Mouse (Mus musculus) brain, embryonic 18.5 days (tissue): Measurements from ENCODE around the gene Kremen1.

Experiments
- DNase-seq: peaks from one replicate; pipeline ENCODE4 v3.0.0-alpha.2; 2012; ENCODE audit warnings: low read depth, low spot score

Kremen1 gene

DNA sequence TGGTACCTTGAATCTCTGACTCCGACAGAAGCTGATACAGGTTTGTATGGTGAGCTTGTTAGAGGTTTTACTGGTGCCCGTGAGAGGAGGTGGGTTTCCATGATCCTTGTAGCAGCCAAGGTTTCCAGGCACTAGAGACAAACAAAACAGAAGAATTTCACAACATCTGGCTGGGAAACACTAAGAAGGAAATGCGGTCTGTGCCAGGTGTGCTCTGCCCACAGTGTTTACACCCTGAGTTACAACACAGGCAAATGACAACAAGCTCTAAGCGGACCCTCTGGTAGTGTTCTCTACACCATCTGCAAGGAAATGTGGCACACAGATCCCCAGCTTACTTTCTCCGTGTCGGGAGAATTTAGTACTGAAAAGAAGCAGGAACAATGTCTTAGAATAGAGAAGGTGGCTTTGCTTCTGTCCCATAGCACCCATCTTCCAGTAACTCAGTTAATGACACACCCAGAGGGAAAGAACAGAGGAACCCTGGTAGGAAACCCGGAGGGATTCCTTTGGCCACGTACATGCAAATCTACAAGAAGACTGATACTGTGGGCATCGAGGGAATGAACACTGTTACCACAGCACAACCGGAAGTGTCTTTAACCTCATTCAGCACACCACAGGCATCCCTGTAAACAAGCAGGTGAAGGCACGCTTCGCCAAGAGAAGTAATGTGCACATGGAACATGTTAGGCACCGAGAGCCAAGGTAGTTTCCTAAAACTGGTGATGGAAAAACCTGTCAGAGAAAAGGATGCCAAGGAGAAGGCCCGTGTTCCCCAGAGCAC lies 45.8 kb downstream of the Kremen1 start:
- DNase-seq, result no peak

DNA sequence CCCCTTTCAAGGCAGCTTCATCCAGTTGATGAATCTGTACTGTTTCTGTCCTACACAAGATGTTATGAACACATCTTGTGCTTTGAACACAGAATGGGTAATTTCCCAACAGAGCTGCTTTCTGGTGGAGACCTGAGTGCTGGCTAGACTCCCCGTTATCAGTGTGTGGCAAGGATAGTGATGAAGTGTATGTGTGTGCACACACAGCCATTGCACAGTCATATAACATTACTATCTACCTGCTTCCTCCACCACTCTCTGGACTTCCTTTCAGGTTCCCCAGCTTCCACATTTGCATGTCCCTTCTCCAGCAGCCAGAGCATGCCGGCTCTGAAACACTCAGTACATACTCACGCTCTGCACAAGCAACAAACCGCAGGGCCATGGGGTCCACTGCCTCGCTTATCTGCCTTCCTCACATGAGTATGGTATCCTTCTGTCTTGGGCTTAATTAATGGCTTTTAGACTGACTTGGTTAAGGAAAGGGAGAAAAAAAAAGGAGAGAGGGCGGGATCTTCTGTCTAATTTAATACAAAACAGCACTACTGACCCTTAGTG lies 46.8 kb downstream of the Kremen1 start:
- DNase-seq, result no peak

DNA sequence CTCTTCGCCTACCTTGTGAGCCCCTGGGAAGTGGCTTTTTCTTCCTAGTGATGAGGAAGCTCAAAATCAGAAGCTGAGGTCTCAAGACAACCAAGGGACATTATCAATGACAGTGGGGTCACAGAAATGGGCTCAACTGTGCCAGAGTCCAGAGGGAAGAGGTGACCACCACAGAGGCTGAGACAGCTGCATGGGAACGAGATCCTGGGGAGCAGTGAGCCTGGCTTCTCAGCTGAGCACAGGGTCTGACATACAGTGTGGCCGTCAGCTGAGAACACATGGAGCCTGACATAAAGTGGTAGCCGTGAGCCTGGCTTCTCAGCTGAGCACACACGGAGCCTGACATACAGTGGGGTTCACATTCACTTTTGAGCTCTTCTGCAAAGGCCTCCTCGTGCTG lies 58.3 kb downstream of the Kremen1 start:
- DNase-seq, result no peak

DNA sequence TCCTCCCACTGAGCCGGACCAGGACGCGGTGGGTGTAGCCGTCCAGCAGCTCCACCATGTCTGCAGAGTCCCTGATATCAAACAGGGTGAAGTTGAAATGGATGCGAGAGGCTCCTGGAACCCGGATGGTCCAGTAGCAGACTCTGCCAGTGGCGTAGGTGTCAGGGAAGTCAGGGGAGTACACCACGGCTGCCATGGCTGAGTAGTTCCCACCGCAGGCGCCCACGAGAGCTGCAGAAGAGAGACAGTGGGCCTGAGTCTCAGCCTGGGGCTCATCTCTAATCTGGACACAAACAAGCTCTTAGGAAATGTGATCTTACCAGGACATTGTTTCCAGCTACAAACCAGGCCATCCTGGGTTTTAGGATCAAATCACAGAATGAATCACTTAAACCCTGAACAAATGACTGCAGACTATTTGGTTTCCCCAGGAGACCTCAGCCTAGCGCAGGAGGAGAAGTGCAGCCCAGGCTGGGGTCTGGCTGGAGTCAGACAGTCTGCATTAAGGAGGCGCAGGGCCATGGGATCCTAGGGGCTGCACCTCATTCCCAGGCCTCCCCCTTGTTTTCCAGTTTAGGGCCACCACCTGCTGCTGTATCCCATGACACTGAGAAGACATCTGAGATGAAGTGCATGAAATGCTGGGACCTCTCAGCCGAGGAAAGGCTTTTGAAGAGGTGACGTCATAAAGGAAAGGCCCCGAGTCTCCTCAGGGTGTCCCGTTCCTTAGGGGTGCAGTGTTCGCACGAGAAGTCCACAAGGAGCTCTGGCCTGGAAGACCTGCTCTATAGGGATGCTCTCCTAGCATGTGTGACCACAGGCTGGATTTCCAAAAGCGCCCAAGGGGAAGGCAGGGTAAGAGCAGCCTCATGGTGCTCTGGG lies 59.3 kb downstream of the Kremen1 start:
- no peak for DNase-seq

DNA sequence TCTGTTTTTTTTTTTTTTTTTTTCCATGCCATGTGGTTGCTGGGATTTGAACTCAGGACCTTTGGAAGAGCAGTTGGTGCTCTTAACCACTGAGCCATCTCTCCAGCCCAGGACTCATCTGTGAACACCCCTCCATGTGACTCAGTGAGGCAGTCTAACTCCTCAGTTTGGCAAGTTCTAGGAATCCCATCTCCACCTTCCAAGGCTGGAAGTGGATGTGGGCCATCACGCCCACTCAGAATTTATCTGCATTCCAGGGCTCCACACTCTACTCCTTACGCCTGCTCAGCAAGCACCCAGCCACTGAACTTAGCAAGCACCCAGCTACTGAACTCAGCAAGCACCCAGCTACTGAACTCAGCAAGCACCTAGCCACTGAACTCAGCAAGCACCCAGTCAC lies 61.5 kb downstream of the Kremen1 start:
- DNase-seq, result no peak

DNA sequence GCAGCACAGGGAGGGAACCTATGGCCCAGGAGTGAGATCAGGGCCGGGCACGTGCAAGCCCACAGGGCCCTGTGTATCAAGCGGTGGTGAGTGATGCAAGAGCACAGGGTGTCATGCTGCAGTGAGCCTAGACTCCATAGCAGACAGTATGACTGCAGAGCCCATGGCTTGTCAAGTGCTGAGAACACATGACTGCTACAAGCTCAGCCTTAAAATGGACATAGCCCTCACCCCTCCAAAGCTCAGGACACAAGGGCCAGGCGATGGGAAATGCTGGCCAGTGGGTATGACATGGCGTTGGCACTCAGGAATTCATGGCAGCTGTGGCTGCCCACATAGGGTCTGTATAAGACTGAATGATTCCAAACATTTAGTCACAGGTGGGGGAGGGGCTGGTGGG lies 64.3 kb downstream of the Kremen1 start:
- no peak for DNase-seq

DNA sequence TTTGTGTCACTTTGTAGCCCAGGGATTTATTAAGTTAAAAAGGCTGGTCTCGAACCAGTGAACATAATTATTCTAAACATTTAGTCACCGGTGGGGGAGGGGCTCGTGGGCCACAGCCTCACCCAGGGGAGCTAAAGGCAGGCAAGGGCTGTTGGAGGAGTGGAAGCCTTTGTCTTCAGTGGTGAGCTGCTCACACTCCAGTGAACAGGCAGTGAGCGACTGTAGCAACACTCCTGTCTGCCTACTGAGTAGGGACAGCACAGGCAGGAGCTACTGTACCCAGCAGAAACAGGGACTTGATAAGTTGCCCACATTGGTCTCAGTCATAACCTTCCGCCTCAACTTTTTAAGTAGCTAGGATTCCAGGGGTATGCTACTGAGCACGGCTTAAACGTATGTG lies 64.8 kb downstream of the Kremen1 start:
- no peak for DNase-seq

DNA sequence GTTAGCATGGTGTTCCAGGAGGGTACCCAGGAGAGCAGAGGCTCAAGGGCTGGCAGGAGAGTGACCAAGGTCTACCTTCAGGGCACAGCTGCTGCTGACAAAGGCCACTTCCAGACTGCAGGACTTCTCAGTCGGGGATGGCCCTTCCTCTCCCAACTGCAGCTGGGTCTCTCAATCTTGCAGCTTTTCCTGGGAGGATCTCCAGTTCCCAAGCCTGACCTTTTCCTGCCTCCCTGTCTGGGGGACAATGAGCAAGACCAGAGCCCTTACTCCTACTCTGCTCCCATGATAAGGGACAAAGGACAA lies 67.8 kb downstream of the Kremen1 start:
- no peak for DNase-seq

DNA sequence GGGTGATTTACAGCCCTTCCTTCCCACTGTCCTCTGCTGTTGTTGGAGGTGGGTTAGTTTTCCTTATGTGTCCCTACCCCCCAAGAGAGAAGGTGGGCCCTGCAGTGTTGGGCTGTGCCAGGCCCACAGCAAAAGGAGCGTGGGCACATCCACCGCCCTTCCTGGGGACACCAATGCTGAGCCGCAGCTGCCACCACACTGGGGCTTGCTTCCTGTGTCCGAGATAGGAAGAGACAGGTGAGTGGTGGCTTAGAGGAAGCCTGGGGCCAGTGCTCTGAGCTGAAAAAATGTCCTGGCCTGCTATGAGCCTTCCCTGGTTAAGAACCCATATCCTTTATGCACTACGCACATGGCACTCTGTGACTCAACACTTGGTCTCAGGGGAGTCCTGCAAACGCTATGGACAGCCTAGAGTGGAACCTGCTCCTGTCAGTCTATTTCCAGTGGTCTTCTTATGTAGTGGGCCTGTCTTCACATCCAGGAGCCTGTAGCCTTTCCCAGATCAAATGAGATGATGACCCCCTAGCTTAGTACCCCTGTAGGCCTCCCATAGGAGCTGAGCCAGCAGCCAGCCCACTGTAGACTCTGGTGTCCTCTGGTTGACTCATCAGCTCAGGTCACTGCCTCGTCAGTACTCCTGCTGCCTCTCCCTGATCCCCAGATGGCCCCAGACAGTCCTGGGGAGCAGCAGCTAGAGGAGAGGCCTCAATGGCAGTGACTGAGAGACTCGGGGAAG lies 68.3 kb downstream of the Kremen1 start:
- no peak for DNase-seq

DNA sequence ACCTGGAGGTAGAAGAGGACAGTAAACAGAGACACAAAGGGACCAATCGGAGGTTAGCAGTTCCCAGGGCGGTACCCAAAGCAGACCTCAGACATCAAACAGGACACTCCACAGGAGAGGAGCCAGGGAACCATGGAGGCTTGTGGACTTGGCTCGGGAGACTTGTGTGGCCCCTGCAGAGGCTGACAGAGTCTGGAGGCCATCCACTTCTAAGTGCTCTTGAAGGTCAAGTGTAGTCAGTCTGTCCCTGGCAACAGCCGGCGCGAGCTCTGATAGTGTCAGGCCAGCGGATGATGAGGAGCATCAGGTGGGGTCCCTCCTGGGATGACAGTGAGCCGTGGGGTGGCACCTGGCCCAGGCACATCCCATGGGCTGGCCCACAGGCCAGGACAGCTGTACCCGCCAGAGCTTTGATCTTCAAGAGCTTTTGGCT lies 69.3 kb downstream of the Kremen1 start:
- DNase-seq, result no peak

DNA sequence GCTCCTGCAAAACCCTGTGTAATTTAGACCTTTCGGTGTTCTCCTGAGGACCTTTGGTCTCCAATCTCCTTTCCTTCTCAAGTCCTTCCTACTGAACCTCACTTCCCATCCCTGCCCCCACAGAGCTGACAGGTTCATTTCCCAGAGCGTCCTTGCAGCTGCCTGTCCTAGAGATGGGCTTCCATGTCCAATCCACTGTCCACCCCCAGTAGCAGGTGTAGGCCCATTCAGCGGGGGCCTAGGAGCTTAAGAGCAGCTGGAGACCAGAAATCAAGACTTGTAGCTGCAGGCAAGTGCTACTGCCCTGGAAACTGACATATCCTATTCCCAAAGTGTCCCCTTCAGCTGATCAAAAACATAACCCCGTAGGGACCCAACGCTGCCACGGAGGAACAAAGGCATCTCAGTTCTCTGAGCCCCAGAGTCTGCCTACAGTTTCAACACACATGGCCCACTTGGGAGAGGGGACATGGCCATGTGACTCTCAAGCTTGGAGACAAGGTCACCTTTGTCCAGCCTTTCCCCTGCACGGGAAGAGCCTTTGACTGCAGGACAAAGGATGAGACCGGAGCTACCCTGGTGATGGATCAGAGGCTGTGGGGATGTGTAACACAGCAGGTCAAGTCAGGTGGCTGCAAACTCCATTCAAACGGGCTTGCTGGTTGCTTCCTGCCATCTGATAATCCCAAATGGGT lies 72.0 kb downstream of the Kremen1 start:
- no peak for DNase-seq

DNA sequence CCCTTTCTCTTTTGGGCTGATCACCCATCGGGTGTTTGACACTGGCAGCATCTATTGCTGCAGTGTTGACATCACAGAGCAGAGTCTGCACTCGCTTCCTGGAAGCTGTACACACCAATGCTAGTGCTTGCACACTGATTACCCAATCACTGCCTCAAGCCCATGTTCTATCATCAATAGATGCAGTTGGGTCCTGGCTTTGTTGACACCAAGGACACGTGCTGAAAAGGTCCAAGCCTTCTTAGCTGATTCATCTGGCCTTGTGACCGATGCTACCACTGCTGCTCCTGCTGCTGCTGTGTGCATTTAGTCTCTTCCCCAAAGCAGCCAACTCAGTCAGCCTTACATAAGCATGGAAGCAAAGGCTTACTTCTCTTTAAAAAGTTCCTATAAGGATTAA lies 73.2 kb downstream of the Kremen1 start:
- no peak for DNase-seq

DNA sequence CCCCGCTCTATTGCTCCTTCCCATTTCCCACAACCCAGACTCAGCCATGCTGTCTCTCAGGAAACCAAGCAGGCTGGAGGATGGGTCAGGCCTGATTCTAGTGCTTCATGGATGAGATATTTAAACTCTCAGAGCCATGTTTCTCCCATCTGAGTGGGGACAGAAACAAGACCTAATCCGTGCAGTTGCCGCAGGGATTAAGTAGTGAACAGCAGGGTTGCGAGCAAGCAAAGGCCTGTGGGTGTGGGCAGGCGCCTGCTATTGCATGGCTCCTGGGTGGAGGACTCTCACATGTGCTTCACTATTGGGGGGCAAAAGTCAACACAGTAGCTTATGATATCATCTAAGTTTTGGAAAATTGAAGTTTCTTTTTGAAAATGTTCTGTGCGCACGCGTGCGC lies 76.5 kb downstream of the Kremen1 start:
- DNase-seq, result no peak

DNA sequence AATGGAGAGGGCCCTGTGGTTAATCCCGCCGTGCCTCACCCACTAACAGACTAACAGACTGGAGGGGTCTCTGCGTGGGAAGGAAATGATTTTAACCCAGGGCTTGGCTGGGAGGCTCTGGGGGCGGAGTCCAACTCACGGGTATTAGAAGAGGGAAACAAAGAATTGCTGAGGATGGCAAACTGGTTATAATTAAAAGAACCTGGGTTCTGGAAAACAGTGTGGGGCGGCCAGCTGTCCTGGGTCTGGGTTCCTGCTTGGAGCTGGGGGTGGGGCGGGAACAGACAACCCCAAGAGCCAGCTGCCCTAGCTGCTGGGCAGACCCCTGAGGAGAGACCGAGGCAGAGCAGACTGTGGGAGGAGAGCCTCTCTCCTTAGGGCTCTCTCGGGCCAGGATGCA lies 77.1 kb downstream of the Kremen1 start:
- DNase-seq, result no peak

DNA sequence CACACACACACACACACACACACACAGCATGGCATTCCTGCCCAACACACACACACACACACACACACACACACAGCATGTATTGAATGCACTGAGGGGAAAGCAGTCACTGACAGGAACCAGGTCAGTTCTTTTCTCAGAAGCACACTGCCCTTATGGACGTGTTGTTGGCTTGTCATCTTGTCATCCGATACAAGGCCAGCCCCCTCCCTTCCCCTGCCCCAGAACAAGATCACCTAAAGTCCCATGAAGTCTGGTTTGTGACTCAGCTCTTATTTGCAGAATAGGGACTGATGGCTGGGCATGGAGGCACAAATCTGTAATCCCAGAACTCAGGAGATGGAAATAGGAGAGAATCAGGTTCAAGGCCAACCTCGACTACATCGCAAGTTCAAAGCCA lies 78.5 kb downstream of the Kremen1 start:
- no peak for DNase-seq

DNA sequence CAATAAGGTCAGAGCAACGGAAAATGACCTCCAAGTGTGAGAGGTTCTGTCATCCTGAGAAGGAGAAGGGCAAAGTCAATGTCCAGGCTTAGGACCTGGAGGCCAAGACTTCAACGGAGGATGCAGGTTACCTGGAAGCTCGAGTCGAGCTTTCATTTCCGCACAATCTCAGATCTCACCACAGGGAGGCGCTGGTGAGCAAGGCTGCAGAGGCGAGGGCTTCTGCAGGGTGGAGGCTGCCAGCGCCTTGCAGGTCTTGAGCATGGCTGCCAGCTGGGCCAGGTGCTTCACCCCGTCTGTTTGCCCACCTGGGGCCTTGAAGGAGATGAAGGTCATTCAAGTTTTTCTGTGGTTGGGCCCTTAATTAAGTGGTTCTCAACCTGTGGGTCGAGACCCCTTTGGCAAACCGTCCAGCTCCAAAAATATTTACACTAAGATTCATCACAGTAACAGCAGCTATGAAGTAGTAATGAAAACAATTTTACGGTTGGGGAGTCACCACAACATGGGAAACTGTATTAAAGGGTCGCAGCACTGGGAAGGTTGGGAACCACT lies 79.4 kb downstream of the Kremen1 start:
- DNase-seq, result no peak

DNA sequence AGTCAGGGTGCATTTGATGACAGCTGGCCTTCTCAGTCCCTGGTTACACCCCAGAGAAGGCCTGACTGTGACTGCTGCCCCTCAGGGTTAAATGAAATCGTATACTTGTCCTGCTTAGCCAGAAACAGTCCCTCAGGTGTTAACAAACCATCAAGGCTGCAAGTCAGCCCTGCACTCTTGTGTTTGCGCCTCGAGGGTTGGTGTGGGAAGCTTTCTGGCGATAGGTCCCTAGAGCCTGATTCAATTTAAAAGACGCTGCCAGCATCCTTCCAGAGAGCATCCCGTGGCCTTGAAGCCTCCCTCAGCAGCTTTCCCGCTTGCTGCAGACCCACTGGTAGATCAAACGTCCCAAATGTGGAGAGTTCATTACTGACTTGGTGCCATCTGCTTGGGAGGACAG lies 82.0 kb downstream of the Kremen1 start:
- DNase-seq, result no peak

DNA sequence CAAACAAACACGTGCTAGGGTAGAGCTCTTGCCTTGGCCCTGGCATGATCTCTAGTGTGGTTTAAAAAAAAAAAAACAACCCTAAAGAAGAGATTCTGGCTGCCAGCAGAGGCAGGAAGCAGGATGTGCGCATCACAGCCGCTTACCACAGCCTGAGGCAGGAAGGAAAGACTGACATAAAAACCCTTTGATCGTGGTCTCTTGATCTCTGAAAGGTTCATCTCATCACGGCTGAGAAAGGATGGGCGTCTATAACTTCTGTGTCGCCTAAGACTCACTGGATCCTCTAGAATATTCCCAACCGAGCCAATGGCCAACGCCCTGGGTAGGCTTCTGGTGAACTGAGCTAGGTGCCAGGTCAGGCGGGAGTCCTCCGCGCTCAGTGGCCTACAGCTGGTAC lies 84.2 kb downstream of the Kremen1 start:
- DNase-seq, result no peak

DNA sequence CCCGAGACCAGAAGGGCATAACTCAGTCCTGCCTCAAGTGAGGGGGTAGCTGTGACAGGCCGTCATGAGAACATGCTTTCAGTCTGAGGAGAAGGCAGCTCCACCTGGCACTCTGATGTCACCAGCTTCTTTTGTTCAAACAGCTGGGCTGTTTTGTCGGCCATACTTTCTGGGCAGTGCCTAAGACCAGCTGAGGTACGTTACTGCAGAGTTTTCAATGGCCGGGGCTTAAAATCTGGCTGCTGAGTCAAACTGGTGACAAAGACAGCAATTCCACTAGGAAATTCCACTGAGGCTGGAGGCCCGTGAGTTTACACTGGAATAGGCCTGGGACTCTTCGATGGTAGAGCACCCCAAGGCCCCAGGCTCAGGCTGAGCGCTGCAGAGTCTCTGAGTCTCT lies 84.7 kb downstream of the Kremen1 start:
- DNase-seq, result no peak

DNA sequence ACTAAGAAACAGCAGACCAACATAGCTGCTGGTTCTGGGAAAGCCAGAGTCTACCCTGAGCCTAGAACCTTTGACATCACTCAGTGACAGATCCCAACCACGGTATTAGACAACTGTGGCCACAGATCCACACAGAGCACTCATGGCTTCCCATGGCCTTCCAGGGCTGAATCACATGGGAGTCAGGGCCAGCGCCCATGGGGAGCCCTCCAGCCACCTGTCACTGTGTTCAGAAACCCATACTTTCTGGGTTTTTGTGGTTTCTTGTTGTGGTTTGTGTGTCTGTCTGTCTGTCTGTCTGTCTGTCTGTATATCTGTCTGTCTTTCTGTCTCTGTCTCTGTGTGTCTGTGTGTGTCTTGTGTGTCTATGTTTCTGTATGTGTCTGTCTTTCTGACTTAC lies 85.5 kb downstream of the Kremen1 start:
- no peak for DNase-seq

DNA sequence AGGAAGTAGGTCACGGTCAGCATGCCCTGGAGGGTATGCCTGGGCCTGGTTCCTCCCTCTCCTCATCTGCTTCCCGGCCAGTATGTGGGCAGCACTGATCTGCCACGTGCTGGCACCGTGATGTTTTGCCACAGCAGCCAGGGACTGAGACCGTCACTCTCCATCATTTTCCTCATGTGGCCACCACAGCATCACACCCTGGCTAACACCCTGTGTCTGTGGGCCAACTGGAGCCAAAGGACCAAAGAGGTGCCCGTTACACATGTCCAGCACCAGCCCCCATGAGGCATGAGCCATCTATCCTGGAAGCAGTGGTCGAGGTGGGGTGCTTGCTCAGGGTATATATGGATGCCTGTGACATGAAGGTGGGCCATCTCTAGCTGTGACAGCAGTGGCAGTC lies 86.2 kb downstream of the Kremen1 start:
- DNase-seq, result no peak
